Mouse (Mus musculus) mouse embryonic stem cell (cell line): ENCODE results near the gene Gm5415.
"Not testable (repeated sequence)": the region's sequence is repeated elsewhere in the genome, so short reads cannot be mapped to it uniquely, and the experiment has no call there.

ENCODE experiments used
- in situ Hi-C, 2 experiments: fragments of 300-500 bp; cut with MboI; formaldehyde crosslinking; loops; 1 replicate in 1 of 2; 3 replicates in 1 of 2; pipeline ENCODE4 v1.14.3; 2019 to 2020; ENCODE audit warnings: low sequenced_read_pairs in 2 of 2, low pct_unique_long_range_greater_than_20kb in 1 of 2, mixed read lengths in 1 of 2; ENCODE audit not compliant: unreplicated experiment in 1 of 2

Gm5415 gene

DNA sequence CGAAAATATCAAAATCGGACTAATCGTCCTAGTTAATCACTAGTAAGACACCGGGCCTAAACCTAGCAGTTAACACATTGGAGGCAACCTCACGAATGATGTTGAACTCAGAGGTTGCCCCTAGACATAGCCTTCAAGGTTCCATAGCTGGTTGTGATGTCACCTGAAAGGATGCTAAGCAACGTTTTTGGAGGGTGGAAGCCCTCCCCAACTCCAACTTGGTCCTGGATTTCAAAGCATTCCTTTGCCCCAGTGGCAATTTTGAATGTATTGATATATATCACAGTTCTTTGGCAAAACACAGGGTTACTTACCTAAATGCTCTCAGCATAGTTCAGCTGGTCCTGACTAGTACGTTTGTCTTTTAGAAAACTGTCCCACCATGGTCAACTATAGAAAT lies at the start of gene Gm5415:
TSS of gene Gm5415 (minus strand) at position 101 of the 400 bp plus-strand sequence.
- in situ Hi-C loops = not testable (repeated sequence)

DNA sequence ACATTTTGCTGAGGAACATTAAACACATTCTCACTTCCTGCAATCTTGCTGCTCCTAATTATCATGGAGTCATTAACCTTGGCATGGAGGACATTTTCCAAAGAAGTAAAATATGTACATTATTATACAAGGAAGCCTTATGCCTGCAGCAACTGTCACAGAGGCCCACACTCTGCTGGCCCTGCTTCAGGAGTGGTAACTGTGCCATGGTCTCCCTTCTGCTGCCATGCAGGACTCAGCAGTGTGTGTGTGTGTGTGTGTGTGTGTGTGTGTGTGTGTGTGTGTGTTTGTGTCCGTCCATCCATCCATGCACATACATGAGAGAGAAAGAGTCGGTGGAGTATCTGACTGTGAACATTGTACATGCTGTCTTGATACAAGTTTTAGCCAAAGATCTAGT lies 21.8 kb upstream of the Gm5415 start:
- in situ Hi-C loops = no loop called here

DNA sequence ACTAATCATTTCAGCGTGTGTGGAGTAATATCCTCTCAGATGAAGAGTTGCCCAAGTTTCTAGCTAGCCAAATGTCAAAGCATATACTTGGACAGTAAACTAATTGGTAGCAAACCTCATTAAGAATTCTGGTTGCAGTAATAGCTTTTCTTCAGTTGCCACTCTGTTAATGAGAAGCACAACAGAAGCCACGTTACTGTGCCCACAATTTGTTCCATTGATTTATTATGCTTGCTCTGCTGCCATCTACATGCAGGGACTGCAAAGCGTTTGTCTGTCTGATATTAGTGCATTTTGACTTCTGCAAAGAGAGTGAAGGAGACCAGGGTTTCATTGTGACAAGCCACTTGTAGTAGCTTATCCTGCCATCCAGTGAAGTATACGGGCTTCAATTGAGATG lies 6.8 kb upstream of the Gm5415 start:
- in situ Hi-C loops = no loop called here

DNA sequence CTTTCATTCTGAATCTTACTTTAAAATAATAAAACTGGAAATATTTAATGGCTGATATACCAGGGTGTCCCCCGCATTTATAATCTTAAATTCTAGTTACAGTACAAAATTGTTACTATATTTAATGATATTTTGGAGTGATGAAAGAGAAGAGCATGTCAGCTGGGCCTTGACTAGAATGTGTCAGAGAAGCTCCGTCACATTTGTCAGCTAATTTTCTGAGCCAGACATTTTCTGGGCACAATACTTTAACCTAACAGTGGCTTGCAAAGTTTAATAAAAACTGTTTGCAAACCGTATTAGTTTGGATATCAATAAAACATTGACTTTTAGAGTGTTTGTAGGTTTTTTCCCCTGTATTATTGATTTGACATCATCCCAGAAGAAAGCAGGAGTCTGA lies 6.4 kb upstream of the Gm5415 start:
- in situ Hi-C loops = no loop called here

DNA sequence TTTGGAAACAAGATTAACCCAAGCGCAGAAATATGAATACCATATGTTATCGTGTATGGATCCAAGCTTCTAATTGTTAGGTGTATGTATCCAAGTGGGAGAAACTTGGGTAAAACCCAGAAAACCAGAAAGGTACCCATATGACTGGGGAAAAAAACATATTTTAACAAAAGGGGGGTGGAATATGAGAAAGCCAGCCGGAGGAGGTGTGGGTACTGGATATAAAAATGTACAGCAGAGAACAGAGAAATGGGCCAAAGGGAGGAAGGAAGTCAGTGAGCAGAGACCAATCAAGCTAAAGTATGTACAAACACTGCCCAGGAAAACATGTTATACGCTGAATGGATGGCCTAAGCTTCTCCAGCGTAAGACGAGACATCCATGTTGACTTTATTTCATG lies 43.7 kb downstream of the Gm5415 start:
- in situ Hi-C loops = no loop called here
